In the genomic region with DNA sequence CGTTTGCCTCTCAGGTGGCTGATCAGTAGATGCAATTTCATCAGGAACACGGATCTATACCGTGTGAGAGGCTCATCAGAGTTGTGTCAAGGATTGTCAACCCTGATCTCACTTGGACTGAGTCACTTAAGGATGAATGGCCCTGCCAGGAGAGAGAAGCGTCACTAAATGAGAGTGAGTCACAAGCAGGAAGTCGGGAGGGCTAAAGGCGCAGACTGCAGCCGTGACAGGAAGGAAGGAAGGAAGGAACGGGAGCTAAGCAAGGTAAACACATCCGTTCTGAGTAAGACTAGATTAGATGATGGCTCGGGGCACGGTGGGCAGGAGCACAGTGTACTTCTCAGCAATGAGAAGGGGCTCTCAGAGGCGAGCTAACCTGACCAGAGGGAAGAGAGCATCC, we compare ENCODE assay signal across 9 mouse cellular contexts. TPM values are rescaled to one million over a fixed set of nuclear protein-coding genes. Genes with fewer than 3 reads are reported as not detected.
DNase-seq lines count a peak whose midpoint lies in the region; ATAC-seq and TF ChIP-seq lines count a peak whose summit lies in the region.
"Had no signal": no experiment of that assay in that cellular context is flagged by ENCODE, and none has a peak within 500 bp of the region (broad histone marks: within the 10 kb centered on the region; RNA-seq: fewer than 3 reads in every experiment).

No protein-coding gene starts in this region.

- no peaks in the 10 kb centered on the region; the same call in 1 of the 2 replicates for H3K4me1 ChIP-seq in kidney, embryonic 16.5 days (ENCODE audit: insufficient read depth, low read length)
- H3K4me1 ChIP-seq in small intestine, adult 2 months (ENCODE audit: control insufficient read depth, insufficient read depth, insufficient read length, low read length), result peaks cover 13% of the 10 kb centered on the region; the same call in 1 of the 2 replicates
- no peaks in the 10 kb centered on the region for H3K4me1 ChIP-seq in hindbrain, embryonic 10.5 days (replicated peaks)
- H3K4me1 ChIP-seq in forebrain, embryonic 11.5 days (replicated peaks; ENCODE audit: control insufficient read depth, insufficient read depth, low read length), result no peaks in the 10 kb centered on the region

- no peak overlapping the region for H3K27ac ChIP-seq in kidney, embryonic 16.5 days (ENCODE audit: low read length)
- H3K27ac ChIP-seq in small intestine, adult 2 months (ENCODE audit: insufficient read depth, low read depth, low read length), result peak overlapping the region; percentile 57
- no peak overlapping the region for H3K27ac ChIP-seq in hindbrain, embryonic 10.5 days
- H3K27ac ChIP-seq in forebrain, embryonic 11.5 days (ENCODE audit: low read depth, low read length), result no peak overlapping the region
- H3K27ac ChIP-seq: limb, embryonic 10.5 days had no signal

- WGBS in kidney, embryonic 16.5 days, result 50% methylated on average over 12 of the region's 12 CpGs
- WGBS in small intestine, adult 2 months, result 23% methylated on average over 12 of the region's 12 CpGs
- 80% methylated on average over 12 of the region's 12 CpGs for whole genome bisulfite sequencing in hindbrain, embryonic 10.5 days
- 87% methylated on average over 12 of the region's 12 CpGs for WGBS in forebrain, embryonic 11.5 days

- H3K27me3 ChIP-seq in kidney, embryonic 16.5 days (ENCODE audit: insufficient read depth, low read length), result no peaks in the 10 kb centered on the region
- H3K27me3 ChIP-seq in small intestine, adult 2 months (ENCODE audit: control insufficient read depth, insufficient read depth, low read length), result no peaks in the 10 kb centered on the region
- no peaks in the 10 kb centered on the region for H3K27me3 ChIP-seq in hindbrain, embryonic 10.5 days (ENCODE audit: insufficient read depth, poor library complexity, severe bottlenecking)
- H3K27me3 ChIP-seq in forebrain, embryonic 11.5 days (ENCODE audit: control insufficient read depth, insufficient read depth, low read length), result no peaks in the 10 kb centered on the region

- peak; percentile 71 for ATAC-seq in kidney, embryonic 16.5 days (ENCODE audit: low FRiP score, low TSS enrichment)
- peak; percentile 99 for ATAC-seq in CD4-positive, CD25-positive, alpha-beta regulatory T cell, adult 4 months
- peak; percentile 80 to 83 for ATAC-seq in hematopoietic stem cell, adult 5-6 weeks (replicated peaks in 1 of 2; ENCODE audit: insufficient read depth in 1 of 2, low FRiP score in 2 of 2, low TSS enrichment in 1 of 2, low read depth in 1 of 2, poor library complexity in 2 of 2, severe bottlenecking in 2 of 2)
- no peak for ATAC-seq in forebrain, embryonic 11.5 days (replicated peaks; ENCODE audit: low FRiP score)

- no peaks in the 10 kb centered on the region for H3K36me3 ChIP-seq in kidney, embryonic 16.5 days (ENCODE audit: insufficient read depth, low read length)
- no peaks in the 10 kb centered on the region for H3K36me3 ChIP-seq in small intestine, adult 2 months (ENCODE audit: control insufficient read depth, insufficient read depth, low read length)
- H3K36me3 ChIP-seq in hindbrain, embryonic 10.5 days, result peaks cover 16% of the 10 kb centered on the region
- no peaks in the 10 kb centered on the region for H3K36me3 ChIP-seq in forebrain, embryonic 11.5 days (ENCODE audit: control insufficient read depth, insufficient read depth, low read length)
- H3K36me3 ChIP-seq: limb, embryonic 10.5 days had no signal

- no peak overlapping the region for H3K9ac ChIP-seq in kidney, embryonic 16.5 days (replicated peaks; ENCODE audit: low read length)
- no peak overlapping the region for H3K9ac ChIP-seq in forebrain, embryonic 11.5 days (ENCODE audit: low read length)

- no peak for DNase-seq in kidney, adult 11 months
- DNase-seq in hindbrain, embryonic 10.5 days (ENCODE audit: low spot score), result no peak
- no peak for DNase-seq in forebrain, embryonic 11.5 days (ENCODE audit: low spot score)
- DNase-seq in layer of hippocampus, postnatal 14 days (ENCODE audit: low spot score in 2 of 2), result no peak

- no peak overlapping the region for H3K4me3 ChIP-seq in kidney, embryonic 16.5 days (ENCODE audit: low read length)
- H3K4me3 ChIP-seq in small intestine, adult 2 months (ENCODE audit: low read depth, low read length), result peak overlapping the region; percentile 20
- no peak overlapping the region for H3K4me3 ChIP-seq in hindbrain, embryonic 10.5 days
- no peak overlapping the region for H3K4me3 ChIP-seq in forebrain, embryonic 11.5 days (ENCODE audit: low read depth, low read length)
- H3K4me3 ChIP-seq: limb, embryonic 10.5 days had no signal

- no peak overlapping the region for H3K4me2 ChIP-seq in kidney, embryonic 16.5 days (replicated peaks; ENCODE audit: low read depth, low read length)
- no peak overlapping the region for H3K4me2 ChIP-seq in forebrain, embryonic 11.5 days (ENCODE audit: low read depth, low read length, severe bottlenecking)

- TF ChIP-seq POLR2A in small intestine, adult 2 months (IDR thresholded peaks at IDR 0.05; ENCODE audit: low read depth, low read length), result no peak

- H3K9me3 ChIP-seq in kidney, embryonic 16.5 days (ENCODE audit: low read length), result no peaks in the 10 kb centered on the region
- no peaks in the 10 kb centered on the region for H3K9me3 ChIP-seq in hindbrain, embryonic 10.5 days
- H3K9me3 ChIP-seq in forebrain, embryonic 11.5 days (ENCODE audit: control insufficient read depth, low read length), result no peaks in the 10 kb centered on the region
- H3K9me3 ChIP-seq: limb, embryonic 10.5 days had no signal

- TF ChIP-seq CTCF in small intestine, adult 2 months (IDR thresholded peaks at IDR 0.05; ENCODE audit: extremely low read depth, insufficient read length, insufficient replicate concordance, low read depth, low read length), result no peak

RNA-seq across cellular contexts. Expression of gene N4bp2l1, which starts 14.7 kb away (rescaled TPM):
- 5.8 and 6.4 TPM in 2 replicates for polyA plus RNA-seq in kidney, embryonic 16.5 days (2015; fragmentation: Nextera tagmentation; extraction: Ambion mirVana)
- polyA plus RNA-seq in CD4-positive, CD25-positive, alpha-beta regulatory T cell, adult 4 months (2017; shearing (Covaris generic)), result 10 to 100 TPM; 59.7 to 60.2 TPM
- 35.3 and 35.5 TPM in 2 replicates for total RNA-seq in hematopoietic stem cell, adult 5-6 weeks (2017)
- 4.9 and 7.6 TPM in 2 replicates for polyA plus RNA-seq in small intestine, adult 2 months (2012; rRNA removed)
- 2.6 and 3.2 TPM in 2 replicates for polyA plus RNA-seq in hindbrain, embryonic 10.5 days (2016; fragmentation: Nextera tagmentation; extraction: Ambion mirVana)
- 3.2 and 3.3 TPM in 2 replicates for polyA plus RNA-seq in forebrain, embryonic 11.5 days (2014; fragmentation: Nextera tagmentation; extraction: Ambion mirVana)
- total RNA-seq in layer of hippocampus, postnatal 14 days (2021), result 10 to 100 TPM; 34.3 to 42.6 TPM

RNA-seq across cellular contexts. Expression of gene N4bp2l2, which starts 54.3 kb away (rescaled TPM):
- 34.0 and 43.6 TPM in 2 replicates for polyA plus RNA-seq in kidney, embryonic 16.5 days (2015; fragmentation: Nextera tagmentation; extraction: Ambion mirVana)
- 10 to 100 TPM; 54.8 to 84.0 TPM for polyA plus RNA-seq in CD4-positive, CD25-positive, alpha-beta regulatory T cell, adult 4 months (2017; shearing (Covaris generic))
- total RNA-seq in hematopoietic stem cell, adult 5-6 weeks (2017), result 123 and 145 TPM in 2 replicates
- 1.4 and 1.7 TPM in 2 replicates for polyA plus RNA-seq in small intestine, adult 2 months (2012; rRNA removed)
- polyA plus RNA-seq in hindbrain, embryonic 10.5 days (2016; fragmentation: Nextera tagmentation; extraction: Ambion mirVana), result 30.4 and 31.1 TPM in 2 replicates
- 38.0 and 43.8 TPM in 2 replicates for polyA plus RNA-seq in forebrain, embryonic 11.5 days (2014; fragmentation: Nextera tagmentation; extraction: Ambion mirVana)
- total RNA-seq in layer of hippocampus, postnatal 14 days (2021), result 10 to 100 TPM; 70.1 to 75.4 TPM

Comparison
In these comparisons a context has a peak if more than half of its experiments do, and no peak if none do; other contexts are left out.
1. RNA of gene N4bp2l2, which starts 54.3 kb away (polyA plus RNA-seq): 54.8 to 84.0 TPM in CD4-positive, CD25-positive, alpha-beta regulatory T cell, adult 4 months, 38.0 to 43.8 TPM in forebrain, embryonic 11.5 days, 34.0 to 43.6 TPM in kidney, embryonic 16.5 days and 30.4 to 31.1 TPM in hindbrain, embryonic 10.5 days; 1.4 to 1.7 TPM in small intestine, adult 2 months; every median in the first group is over 10 times any median in the second.